Mouse (Mus musculus): Measurements from ENCODE around the gene Tmem131. TPM values are rescaled to one million over a fixed set of nuclear protein-coding genes. Genes with fewer than 3 reads are reported as not detected.
"Not testable (repeated sequence)": the region's sequence is repeated elsewhere in the genome, so short reads cannot be mapped to it uniquely, and the experiment has no call there.

The Tmem131 gene
- total and polyA plus RNA-seq, 2 experiments from 2014 or later, result 8.9 to 21.5 TPM

DNA sequence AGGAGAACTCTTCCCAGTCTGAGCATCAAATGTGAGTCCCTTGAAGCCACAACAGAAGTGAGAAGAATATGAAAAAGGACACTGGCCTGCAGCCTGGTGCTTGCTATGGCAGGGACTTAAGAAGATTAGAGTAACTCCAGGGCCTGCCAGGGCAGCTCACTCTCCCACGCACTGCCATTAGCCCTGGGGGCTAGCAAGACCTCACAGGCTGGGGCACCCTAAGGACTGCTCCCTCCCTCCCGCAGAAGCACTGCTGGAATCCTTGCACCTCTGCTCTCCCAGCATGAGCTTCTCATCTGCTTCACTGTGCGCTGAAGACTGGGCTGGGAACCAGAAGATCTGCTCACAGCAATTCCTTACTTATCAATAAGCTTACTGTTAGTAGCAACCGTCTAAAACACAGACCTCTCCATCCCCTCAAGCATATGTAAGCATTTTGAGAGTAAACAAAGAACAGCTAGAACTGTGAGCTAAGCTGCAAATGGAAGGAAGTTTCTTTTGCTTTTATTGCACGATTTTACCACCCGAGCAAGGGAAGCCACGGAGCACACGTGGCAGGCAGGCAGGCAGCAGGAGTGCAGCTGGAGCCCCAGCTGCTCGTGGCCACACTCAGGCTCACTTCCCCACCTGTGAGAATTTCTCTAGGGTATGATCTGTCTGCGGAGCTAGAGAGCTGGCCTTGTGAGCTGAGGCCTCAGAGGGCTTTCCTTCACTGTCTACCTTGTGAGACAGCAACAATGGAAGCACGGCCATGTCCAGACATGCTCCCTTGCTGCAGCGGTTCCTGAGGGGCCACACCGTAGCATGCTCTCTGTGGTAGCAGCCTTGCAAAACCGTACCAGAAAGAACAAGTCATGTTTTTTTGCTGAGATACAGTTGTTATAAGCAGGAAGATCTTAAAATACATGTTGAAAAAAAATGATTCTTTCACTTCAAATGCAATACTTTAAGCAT is 112.3 kb downstream of the Tmem131 start:
- H3K4me3 ChIP-seq (ENCODE audit: low read length), result no peak overlapping the region
- H3K27ac ChIP-seq, result 0 out of 2 replicates have a peak overlapping the region, but pooled peaks have one; percentile 32
- H3K9me3 ChIP-seq (ENCODE audit: low read length), result no peaks in the 10 kb centered on the region
- no peak for ATAC-seq
- 53% methylated on average over 14 of the region's 14 CpGs for WGBS
- no peaks in the 10 kb centered on the region for H3K27me3 ChIP-seq (ENCODE audit: insufficient read depth, low read length)
- H3K4me1 ChIP-seq (ENCODE audit: insufficient read depth, low read length), result no peaks in the 10 kb centered on the region
- no peak overlapping the region for H3K4me2 ChIP-seq (ENCODE audit: low read depth, low read length)
- DNase-seq (ENCODE audit: low spot score), result no peak
- no peak overlapping the region for H3K9ac ChIP-seq (replicated peaks; ENCODE audit: low read length)
- TF ChIP-seq CTCF (IDR thresholded peaks at IDR 0.05; ENCODE audit: low read depth), result no peak
- H3K36me3 ChIP-seq (ENCODE audit: insufficient read depth, low read length), result peaks cover 28% of the 10 kb centered on the region

GRCm38 (mm10) chr1:36824356-36824755 is 119.1 kb downstream of the Tmem131 start:
- Histone ChIP-seq H3K36me3 (ENCODE audit: insufficient read depth, low read length) (peaks cover 44% of the 10 kb centered on the region), H3K9me3 (ENCODE audit: low read length) (no peaks in the 10 kb centered on the region), H3K27ac (no peak overlapping the region), H3K9ac (replicated peaks; ENCODE audit: low read length) (no peak overlapping the region), H3K4me1 (ENCODE audit: insufficient read depth, low read length) (no peaks in the 10 kb centered on the region), H3K4me2 (ENCODE audit: low read depth, low read length) (no peak overlapping the region), H3K27me3 (ENCODE audit: insufficient read depth, low read length) (no peaks in the 10 kb centered on the region), H3K4me3 (ENCODE audit: low read length) (no peak overlapping the region)
- DNase-seq (ENCODE audit: low spot score) (no peak), ATAC-seq (no peak)
- 95% methylated on average over 5 of the region's 5 CpGs for WGBS
- no peak for TF ChIP-seq CTCF (IDR thresholded peaks at IDR 0.05; ENCODE audit: low read depth)

GRCm38 (mm10) chr1:36821918-36822317 is 121.5 kb downstream of the Tmem131 start:
- H3K4me1 ChIP-seq (ENCODE audit: insufficient read depth, low read length); H3K27me3 ChIP-seq (ENCODE audit: insufficient read depth, low read length); H3K9me3 ChIP-seq (ENCODE audit: low read length); H3K4me2 ChIP-seq (ENCODE audit: low read depth, low read length); H3K27ac ChIP-seq; DNase-seq (ENCODE audit: low spot score); ATAC-seq; H3K9ac ChIP-seq (replicated peaks; ENCODE audit: low read length); H3K4me3 ChIP-seq (ENCODE audit: low read length): not testable (repeated sequence)
- 94% methylated on average over 4 of the region's 4 CpGs for WGBS
- TF ChIP-seq CTCF (IDR thresholded peaks at IDR 0.05; ENCODE audit: low read depth), result peak; percentile 22; the same call in 1 of the 2 replicates
- peaks cover 60% of the 10 kb centered on the region for H3K36me3 ChIP-seq (ENCODE audit: insufficient read depth, low read length)

DNA sequence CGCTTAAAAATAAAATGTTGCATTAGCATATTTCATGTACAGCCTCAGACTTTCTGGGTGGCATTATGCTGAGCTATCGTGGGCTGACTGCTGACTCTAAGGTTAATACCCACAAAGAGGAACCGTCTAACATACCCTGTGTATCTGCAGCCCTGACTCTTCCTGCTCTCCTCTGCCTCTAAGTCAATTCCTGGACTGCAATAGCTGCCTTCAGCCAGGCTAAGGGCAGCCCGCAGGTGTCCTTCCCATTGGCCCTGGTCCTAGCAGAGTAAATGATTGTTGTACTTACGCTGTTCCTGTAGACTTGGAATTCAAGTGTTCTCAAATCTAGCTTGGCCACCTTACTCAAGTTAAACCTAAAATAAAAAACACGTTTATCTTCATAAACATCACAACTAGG is 128.3 kb downstream of the Tmem131 start:
- Histone ChIP-seq H3K27ac (no peak overlapping the region), H3K36me3 (ENCODE audit: insufficient read depth, low read length) (peaks cover 61% of the 10 kb centered on the region), H3K4me3 (ENCODE audit: low read length) (no peak overlapping the region), H3K9ac (replicated peaks; ENCODE audit: low read length) (no peak overlapping the region), H3K9me3 (ENCODE audit: low read length) (no peaks in the 10 kb centered on the region), H3K4me1 (ENCODE audit: insufficient read depth, low read length) (no peaks in the 10 kb centered on the region), H3K4me2 (ENCODE audit: low read depth, low read length) (no peak overlapping the region), H3K27me3 (ENCODE audit: insufficient read depth, low read length) (no peaks in the 10 kb centered on the region)
- ATAC-seq (no peak), DNase-seq (ENCODE audit: low spot score) (no peak)
- TF ChIP-seq CTCF (IDR thresholded peaks at IDR 0.05; ENCODE audit: low read depth), result no peak
- 88% methylated on average over 6 of the region's 6 CpGs for WGBS

- Histone ChIP-seq H3K9me3 (ENCODE audit: low read length) (no peaks in the 10 kb centered on the region), H3K27me3 (ENCODE audit: insufficient read depth, low read length) (no peaks in the 10 kb centered on the region), H3K4me1 (ENCODE audit: insufficient read depth, low read length) (no peaks in the 10 kb centered on the region), H3K9ac (replicated peaks; ENCODE audit: low read length) (no peak overlapping the region), H3K27ac (no peak overlapping the region), H3K4me3 (ENCODE audit: low read length) (no peak overlapping the region), H3K36me3 (ENCODE audit: insufficient read depth, low read length) (peaks cover 61% of the 10 kb centered on the region), H3K4me2 (ENCODE audit: low read depth, low read length) (no peak overlapping the region)
- 80% methylated on average over 5 of the region's 5 CpGs for WGBS
- ATAC-seq (no peak), DNase-seq (ENCODE audit: low spot score) (no peak)
- no peak for TF ChIP-seq CTCF (IDR thresholded peaks at IDR 0.05; ENCODE audit: low read depth)
These were observed 129.1 kb downstream of the Tmem131 start for GRCm38 (mm10) chr1:36814271-36814903.

- Histone ChIP-seq H3K9ac (replicated peaks; ENCODE audit: low read length) (no peak overlapping the region), H3K36me3 (ENCODE audit: insufficient read depth, low read length) (peaks cover 61% of the 10 kb centered on the region), H3K27ac (no peak overlapping the region), H3K9me3 (ENCODE audit: low read length) (no peaks in the 10 kb centered on the region), H3K27me3 (ENCODE audit: insufficient read depth, low read length) (no peaks in the 10 kb centered on the region), H3K4me3 (ENCODE audit: low read length) (no peak overlapping the region), H3K4me1 (ENCODE audit: insufficient read depth, low read length) (no peaks in the 10 kb centered on the region), H3K4me2 (ENCODE audit: low read depth, low read length) (no peak overlapping the region)
- WGBS, result 77% methylated on average over 7 of the region's 7 CpGs
- TF ChIP-seq CTCF (IDR thresholded peaks at IDR 0.05; ENCODE audit: low read depth), result no peak
- DNase-seq (ENCODE audit: low spot score) (no peak), ATAC-seq (no peak)
These were observed 130.1 kb downstream of the Tmem131 start for GRCm38 (mm10) chr1:36813415-36813814.
